Mouse (Mus musculus): Measurements from ENCODE around the gene Zfp207.
"Not testable (repeated sequence)": the region's sequence is repeated elsewhere in the genome, so short reads cannot be mapped to it uniquely, and the experiment has no call there.

Gene Zfp207

GRCm38 (mm10) chr11:80417085-80417484 lies 34.0 kb downstream of the Zfp207 start:
- no peak for DNase-seq

GRCm38 (mm10) chr11:80419743-80420142 lies 36.7 kb downstream of the Zfp207 start:
- no peak for DNase-seq

DNA sequence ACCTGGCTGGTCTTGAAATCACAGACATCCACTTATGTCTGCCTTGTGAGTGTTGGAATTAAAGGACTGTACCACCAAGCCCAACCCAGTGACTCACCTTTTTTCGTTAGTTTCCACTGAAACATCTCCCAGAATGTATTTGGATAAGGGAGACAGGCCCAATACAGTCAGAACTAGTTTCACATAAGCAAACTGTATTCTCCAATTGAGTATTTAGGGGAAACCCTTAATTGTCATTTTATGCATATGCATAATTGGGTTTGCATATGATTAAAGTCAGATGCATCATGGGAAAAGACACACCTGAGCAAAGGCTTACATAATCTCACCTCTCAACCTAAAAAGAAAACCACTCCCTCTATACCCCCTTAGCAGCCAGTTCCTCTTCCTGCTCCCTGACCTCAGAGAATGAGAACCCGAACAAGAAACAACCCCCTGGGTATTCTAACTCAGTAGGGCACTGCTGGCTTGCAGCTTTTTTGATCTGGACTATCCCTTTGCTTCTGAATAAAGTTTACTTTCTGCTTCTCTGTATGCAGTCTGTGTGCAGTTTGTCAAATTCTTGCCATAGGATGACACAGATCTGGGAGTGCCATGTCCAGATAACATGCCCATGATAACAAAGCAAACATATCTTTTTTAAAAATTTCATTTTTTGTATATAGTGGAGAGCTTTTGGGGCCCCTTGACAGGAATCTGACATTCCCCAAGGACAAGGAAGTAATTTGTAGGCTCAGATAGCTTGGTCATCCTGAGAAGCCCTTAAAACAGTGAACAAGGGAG lies 37.3 kb downstream of the Zfp207 start:
- DNase-seq: no peak

DNA sequence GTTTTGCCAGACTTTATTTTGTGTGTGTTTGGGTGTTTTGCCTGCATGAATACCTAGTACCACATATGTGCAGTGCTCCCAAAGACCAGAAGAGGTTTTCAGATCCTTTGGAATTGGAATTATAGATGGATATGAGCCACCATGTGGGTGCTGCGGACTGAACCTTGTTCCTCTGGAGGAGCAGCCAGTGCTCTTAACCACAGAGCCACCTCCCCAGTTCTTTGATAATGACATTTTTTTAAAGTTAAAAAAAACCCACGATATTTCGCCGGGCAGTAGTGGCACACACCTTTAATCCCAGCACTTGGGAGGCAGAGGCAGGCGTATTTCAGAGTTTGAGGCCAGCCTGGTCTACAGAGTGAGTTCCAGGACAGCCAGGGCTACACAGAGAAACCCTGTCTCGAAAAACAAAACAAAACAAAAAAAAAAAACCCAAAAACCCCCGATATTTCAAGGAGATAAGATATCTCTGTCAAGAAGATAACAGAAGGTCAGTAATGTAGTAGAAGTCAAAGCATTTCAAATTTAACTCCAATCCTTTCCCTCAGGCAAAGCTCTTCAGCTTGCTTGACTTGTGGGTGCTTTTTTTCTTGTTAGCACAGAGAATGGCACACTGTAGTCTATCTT lies 38.5 kb downstream of the Zfp207 start:
- no peak for DNase-seq

- no peak for DNase-seq
Measured at GRCm38 (mm10) chr11:80424691-80425090, 41.6 kb downstream of the Zfp207 start.

DNA sequence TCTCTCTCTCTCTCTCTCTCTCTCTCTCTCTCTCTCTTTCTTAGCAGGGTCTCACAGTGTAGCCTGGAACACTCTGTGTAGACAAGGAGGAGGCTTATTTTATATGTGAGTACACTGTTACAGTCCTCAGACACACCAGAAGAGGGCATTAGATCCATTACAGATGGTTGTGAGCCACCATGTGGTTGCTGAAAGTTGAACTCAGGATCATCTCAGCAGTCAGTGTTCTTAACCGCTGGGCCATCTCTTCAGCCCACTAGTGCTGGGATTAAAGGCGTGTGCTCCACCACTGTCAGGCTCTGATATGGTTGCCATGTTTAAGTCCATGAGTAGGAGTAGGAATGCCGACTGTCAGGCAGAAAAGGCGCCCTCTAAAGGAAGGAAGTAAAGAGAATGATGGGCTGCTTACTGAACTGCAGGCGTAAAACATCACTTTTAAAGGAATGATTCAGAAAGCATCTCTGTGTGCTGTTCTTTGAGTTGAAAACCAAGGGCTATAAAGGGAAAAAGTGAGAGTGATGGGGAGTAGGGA lies 42.2 kb downstream of the Zfp207 start:
- no peak for DNase-seq

DNA sequence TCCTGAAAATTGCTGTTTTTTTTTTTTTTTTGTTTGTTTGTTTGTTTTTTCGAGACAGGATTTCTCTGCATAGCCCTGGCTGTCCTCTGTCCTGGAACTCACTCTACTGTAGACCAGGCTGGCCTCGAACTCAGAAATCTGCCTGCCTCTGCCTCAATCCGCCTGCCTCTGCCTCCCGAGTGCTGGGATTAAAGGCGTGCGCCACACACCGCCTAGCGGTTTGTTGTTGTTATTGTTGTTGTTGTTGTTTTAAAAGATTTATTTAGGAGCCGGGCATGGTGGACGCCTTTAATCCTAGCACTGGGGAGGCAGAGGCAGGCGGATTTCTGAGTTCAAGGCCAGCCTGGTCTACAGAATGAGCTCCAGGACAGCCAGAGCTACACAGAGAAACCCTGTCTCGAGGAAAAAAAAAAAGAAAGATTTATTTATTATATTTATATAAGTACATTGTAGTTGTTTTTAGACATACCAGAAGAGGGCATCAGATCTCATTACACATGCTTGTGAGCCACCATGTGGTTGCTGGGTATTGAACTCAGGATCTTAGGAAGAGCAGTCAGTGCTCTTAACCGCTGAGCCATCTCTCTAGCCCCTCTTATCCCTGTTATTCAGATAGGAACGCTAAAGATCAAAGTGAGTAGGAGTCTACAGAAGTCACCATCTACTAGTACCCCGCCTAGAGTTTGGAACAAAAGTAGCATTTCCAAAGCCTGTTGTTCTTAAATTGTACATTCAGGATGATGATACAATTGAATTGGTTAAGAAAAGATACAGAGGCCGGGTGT lies 43.1 kb downstream of the Zfp207 start:
- DNase-seq: not testable (repeated sequence)

DNA sequence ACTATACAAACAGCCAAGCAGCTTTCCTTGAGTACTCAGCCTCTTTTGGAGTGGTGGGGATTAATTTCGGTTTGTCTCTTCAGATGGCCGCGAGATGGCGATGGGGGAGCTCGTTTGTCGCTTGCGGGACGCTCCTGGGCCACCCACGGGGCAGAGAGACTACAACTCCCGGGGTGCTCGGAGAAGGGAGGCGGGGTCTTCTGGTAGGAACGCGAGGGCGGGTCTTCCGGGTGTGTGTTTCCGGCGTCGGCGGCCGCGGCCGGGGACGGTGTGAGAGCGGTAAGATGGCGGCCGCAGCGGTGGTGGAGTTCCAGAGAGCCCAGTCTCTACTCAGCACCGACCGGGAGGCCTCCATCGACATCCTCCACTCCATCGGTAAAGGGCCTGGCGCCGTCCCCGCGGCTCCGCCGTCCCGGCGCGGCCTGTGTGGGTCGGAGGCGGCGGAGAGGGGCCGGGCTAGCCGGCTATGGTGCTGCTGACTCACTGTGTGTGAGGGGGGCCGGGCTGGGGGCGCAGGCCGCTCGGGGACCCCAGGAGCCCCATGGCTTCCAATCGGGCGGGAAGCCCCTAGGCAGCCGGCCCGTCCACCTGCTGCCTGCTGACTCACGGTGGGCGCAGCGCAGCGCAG lies 45.4 kb downstream of the Zfp207 start, which contains the start of gene Psmd11:
Gene Psmd11, plus strand, starts transcription at position 235 of the 628 bp plus-strand sequence.
- DNase-seq: peak; percentile 95 to 97

- DNase-seq: peak in 1 of 2 experiments; percentile 35
Measured at GRCm38 (mm10) chr11:80429009-80429475, 46.0 kb downstream of the Zfp207 start.

- no peak for DNase-seq
Measured at GRCm38 (mm10) chr11:80429500-80430166, 46.6 kb downstream of the Zfp207 start.

DNA sequence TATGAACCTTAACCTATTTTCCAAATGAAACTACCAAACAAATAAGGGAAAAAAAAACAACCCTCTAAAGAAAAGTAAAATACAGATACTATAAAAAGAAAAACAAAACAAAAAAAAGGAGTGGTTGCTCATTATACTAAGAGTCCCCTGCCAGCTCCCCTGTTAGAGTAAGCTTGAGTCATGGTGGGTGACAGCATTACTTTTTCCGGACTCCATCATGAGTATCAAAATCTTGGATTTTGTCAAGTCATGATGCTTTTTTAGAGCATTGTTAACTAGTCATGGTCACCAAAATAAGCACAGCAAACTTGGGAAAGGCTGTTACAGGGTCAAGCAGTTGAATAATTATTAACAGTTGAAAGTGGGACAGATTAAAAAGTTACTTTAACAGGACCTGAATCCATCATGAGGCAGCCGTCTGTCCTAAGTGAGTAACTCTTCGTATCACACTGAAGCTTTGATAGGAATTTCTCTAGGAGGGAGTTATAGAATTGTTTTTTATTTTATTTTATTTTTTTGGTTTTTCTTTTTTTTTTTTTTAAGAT lies 47.4 kb downstream of the Zfp207 start:
- DNase-seq: no peak

GRCm38 (mm10) chr11:80446916-80447315 lies 63.8 kb downstream of the Zfp207 start:
- no peak for DNase-seq

DNA sequence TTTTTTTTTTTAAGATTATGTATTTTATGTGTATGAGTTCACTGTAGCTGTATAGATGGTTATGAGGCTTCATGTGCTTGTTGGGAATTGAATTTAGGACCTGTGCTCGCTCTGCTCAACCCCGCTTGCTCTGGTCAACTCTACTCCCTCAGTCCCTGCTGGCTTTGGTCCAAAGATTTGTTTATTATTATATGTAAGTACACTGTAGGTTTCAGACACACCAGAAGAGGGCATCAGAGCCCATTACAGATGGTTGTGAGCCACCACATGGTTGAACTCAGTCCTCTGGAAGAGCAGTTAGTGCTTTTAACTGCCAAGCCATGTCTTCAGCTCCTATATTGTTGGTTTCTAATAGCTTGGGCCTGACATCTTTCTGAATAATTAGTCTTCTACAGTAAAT lies 66.8 kb downstream of the Zfp207 start:
- DNase-seq: no peak

DNA sequence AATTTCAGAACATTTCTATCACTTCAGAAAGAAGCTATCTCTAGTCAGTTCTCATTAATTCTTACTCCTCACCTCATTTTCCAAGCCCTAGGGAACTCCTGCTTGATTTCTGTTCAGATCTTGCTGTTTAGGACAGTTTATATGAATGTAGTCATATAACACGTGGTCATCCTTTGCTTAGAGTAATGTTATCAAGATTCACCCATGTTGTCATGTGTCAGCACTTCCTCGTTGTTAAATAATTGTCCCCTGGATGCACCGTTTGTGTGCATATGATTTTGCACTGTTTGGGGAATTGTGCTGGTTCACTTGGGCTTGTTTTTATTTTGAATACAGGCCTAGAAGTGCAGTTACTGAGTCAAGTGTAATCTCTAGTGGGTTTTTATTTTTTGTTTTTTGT lies 69.2 kb downstream of the Zfp207 start:
- no peak for DNase-seq

- no peak for DNase-seq
Measured at GRCm38 (mm10) chr11:80453198-80453597, 70.1 kb downstream of the Zfp207 start.

All from cerebellum, postnatal 36 days (tissue).